Comparison of ENCODE assay signal across 8 mouse cellular contexts in genomic region chr5:112394779-112395443, GRCm38 (mm10). TPM values are rescaled to one million over a fixed set of nuclear protein-coding genes. Genes with fewer than 3 reads are reported as not detected.
DNase-seq lines count a peak whose midpoint lies in the region; ATAC-seq and TF ChIP-seq lines count a peak whose summit lies in the region.

TSS of gene Asphd2 (minus strand) at chr5:112394866.

- H3K4me2 ChIP-seq in intestine, embryonic 16.5 days (ENCODE audit: low read depth, low read length) = peak within 1 kb of the TSS; percentile 78
- peak within 1 kb of the TSS; percentile 80 for H3K4me2 ChIP-seq in limb, embryonic 15.5 days

- 0 out of 2 replicates have a peak, but pooled peaks have one; percentile 30 for TF ChIP-seq POLR2A in olfactory bulb, adult 2 months (IDR thresholded peaks at IDR 0.05; ENCODE audit: insufficient read depth, low read depth, low read length)

- TF ChIP-seq CTCF in olfactory bulb, adult 2 months (IDR thresholded peaks at IDR 0.05; ENCODE audit: insufficient read depth, low read depth, low read length) = no peak

- peaks cover 88% of the 10 kb centered on the region for H3K27me3 ChIP-seq in megakaryocyte, embryonic 14.5 days (replicated peaks)
- H3K27me3 ChIP-seq in intestine, embryonic 16.5 days (replicated peaks; ENCODE audit: control insufficient read depth, insufficient read depth, low read length) = peaks cover 24% of the 10 kb centered on the region
- H3K27me3 ChIP-seq in limb, embryonic 15.5 days = peaks cover 23% of the 10 kb centered on the region

- peak; percentile 49 for DNase-seq in gastrocnemius, postnatal 10 days
- no peak for DNase-seq in spleen, postnatal 36 days (ENCODE audit: low spot score in 2 of 2)

- H3K36me3 ChIP-seq in megakaryocyte, embryonic 14.5 days (replicated peaks; ENCODE audit: low read length) = no peaks in the 10 kb centered on the region
- no peaks in the 10 kb centered on the region for H3K36me3 ChIP-seq in intestine, embryonic 16.5 days (ENCODE audit: control insufficient read depth, insufficient read depth, low read length)
- peaks cover 7% of the 10 kb centered on the region for H3K36me3 ChIP-seq in limb, embryonic 15.5 days

- no peak for ATAC-seq in megakaryocyte, adult 5-6 weeks (ENCODE audit: poor library complexity, severe bottlenecking)
- ATAC-seq in common myeloid progenitor, adult 5-6 weeks (replicated peaks; ENCODE audit: low read depth, poor library complexity, severe bottlenecking) = peak; percentile 51; the same call in 1 of the 2 replicates
- ATAC-seq in intestine, embryonic 16.5 days = peak; percentile 88
- peak; percentile 80 for ATAC-seq in limb, embryonic 15.5 days (ENCODE audit: insufficient number of reproducible peaks, low FRiP score, low TSS enrichment, low read depth)

- H3K9ac ChIP-seq in intestine, embryonic 16.5 days (ENCODE audit: low read depth, low read length) = peak within 1 kb of the TSS; percentile 72
- H3K9ac ChIP-seq in limb, embryonic 15.5 days = peak within 1 kb of the TSS; percentile 51

- H3K9me3 ChIP-seq in megakaryocyte, embryonic 14.5 days = peaks cover 20% of the 10 kb centered on the region
- H3K9me3 ChIP-seq in intestine, embryonic 16.5 days (ENCODE audit: control insufficient read depth, low read length) = no peaks in the 10 kb centered on the region
- no peaks in the 10 kb centered on the region for H3K9me3 ChIP-seq in limb, embryonic 15.5 days

- peak within 1 kb of the TSS; percentile 91 for H3K4me3 ChIP-seq in megakaryocyte, embryonic 14.5 days (replicated peaks)
- peak within 1 kb of the TSS; percentile 63 for H3K4me3 ChIP-seq in intestine, embryonic 16.5 days (ENCODE audit: low read length)
- peak within 1 kb of the TSS; percentile 64 for H3K4me3 ChIP-seq in limb, embryonic 15.5 days
- peak within 1 kb of the TSS; percentile 55 for H3K4me3 ChIP-seq in olfactory bulb, adult 2 months (ENCODE audit: insufficient read depth, low read depth, low read length)

- WGBS in intestine, embryonic 16.5 days = 3% methylated on average over 44 of the region's 67 CpGs
- under 1% methylated on average over 58 of the region's 67 CpGs for WGBS in limb, embryonic 15.5 days
- 2% methylated on average over 66 of the region's 67 CpGs for WGBS in olfactory bulb, adult 2 months

- H3K4me1 ChIP-seq in megakaryocyte, embryonic 14.5 days = peaks cover 34% of the 10 kb centered on the region
- peaks cover 3% of the 10 kb centered on the region; the same call in 1 of the 2 replicates for H3K4me1 ChIP-seq in intestine, embryonic 16.5 days (ENCODE audit: control insufficient read depth, insufficient read depth, low read length)
- H3K4me1 ChIP-seq in limb, embryonic 15.5 days = peaks cover 18% of the 10 kb centered on the region
- H3K4me1 ChIP-seq in olfactory bulb, adult 2 months (ENCODE audit: control insufficient read depth, insufficient read depth, low read length) = peaks cover 44% of the 10 kb centered on the region

- peak within 1 kb of the TSS; percentile 59 for H3K27ac ChIP-seq in intestine, embryonic 16.5 days (ENCODE audit: low read length)
- peak within 1 kb of the TSS; percentile 75 for H3K27ac ChIP-seq in limb, embryonic 15.5 days
- H3K27ac ChIP-seq in olfactory bulb, adult 2 months (ENCODE audit: insufficient read depth, low read depth, low read length) = peak within 1 kb of the TSS; percentile 90

RNA-seq across cellular contexts. Expression of gene Asphd2, which starts in this region (rescaled TPM):
- polyA plus RNA-seq in megakaryocyte, embryonic 14.5 days (2012; ENCODE audit: insufficient read depth, low replicate concordance) = not detected in 2 replicates
- total RNA-seq in megakaryocyte, adult 5-6 weeks (2015) = not detected in 2 replicates
- total RNA-seq in megakaryocyte, adult 5-6 weeks (2017) = not detected in 2 replicates
- 0.05 TPM in 1 of 2 replicates, not detected in the other for total RNA-seq in common myeloid progenitor, adult 5-6 weeks (2017)
- under 1 TPM; 0.49 to 0.93 TPM for total RNA-seq in gastrocnemius, postnatal 10 days (2021)
- polyA plus RNA-seq in intestine, embryonic 16.5 days (2015; fragmentation: Nextera tagmentation; extraction: Ambion mirVana) = 1.9 and 2.5 TPM in 2 replicates
- polyA plus RNA-seq in limb, embryonic 15.5 days (2015; fragmentation: Nextera tagmentation; extraction: Ambion mirVana) = 13.0 and 18.5 TPM in 2 replicates
- polyA plus RNA-seq in olfactory bulb, adult 2 months (2012; ENCODE audit: insufficient read depth, insufficient read length, low replicate concordance, missing spikeins) = not detected in 2 replicates

Comparison
In these comparisons a context has a peak if more than half of its experiments do, and no peak if none do; other contexts are left out.
1. Peak in ATAC-seq in common myeloid progenitor, adult 5-6 weeks; RNA of the gene not detected or under 1 TPM.
2. Peak in DNase-seq in gastrocnemius, postnatal 10 days; RNA of the gene not detected or under 1 TPM.